Mouse (Mus musculus): ENCODE results near the gene Ccm2. TPM values are rescaled to one million over a fixed set of nuclear protein-coding genes. Genes with fewer than 3 reads are reported as not detected.

The Ccm2 gene
- polyA plus RNA-seq, 1 experiment from 2014 or later, result 95.9 TPM

GRCm38 (mm10) chr11:6567951-6568350 is 21.3 kb downstream of the Ccm2 start:
- no peak overlapping the region for H3K4me2 ChIP-seq

GRCm38 (mm10) chr11:6568584-6569409 is 22.1 kb downstream of the Ccm2 start:
- WGBS, result 30% methylated on average over 11 of the region's 11 CpGs
- Histone ChIP-seq H3K4me3 (no peak overlapping the region), H3K9me3 (no peaks in the 10 kb centered on the region), H3K27ac (replicated peaks) (peak overlapping the region; percentile 72), H3K4me2 (peak overlapping the region; percentile 17; the same call in 1 of the 2 replicates), H3K27me3 (no peaks in the 10 kb centered on the region), H3K9ac (0 out of 2 replicates have a peak overlapping the region, but pooled peaks have one; percentile 9), H3K4me1 (replicated peaks) (peaks cover 21% of the 10 kb centered on the region), H3K36me3 (0 out of 2 replicates have a peak, but pooled peaks cover 4% of the 10 kb centered on the region)
- peak; percentile 66; the same call in 1 of the 2 replicates for ATAC-seq (ENCODE audit: low FRiP score, low read depth)

More at GRCm38 (mm10) chr11:6567951-6568350, 21.3 kb downstream of the Ccm2 start:
- Histone ChIP-seq H3K4me3 (no peak overlapping the region), H3K27me3 (no peaks in the 10 kb centered on the region), H3K9ac (no peak overlapping the region), H3K9me3 (no peaks in the 10 kb centered on the region), H3K36me3 (0 out of 2 replicates have a peak, but pooled peaks cover 5% of the 10 kb centered on the region), H3K4me1 (replicated peaks) (peaks cover 21% of the 10 kb centered on the region), H3K27ac (replicated peaks) (peak overlapping the region; percentile 72)
- 80% methylated on average over 8 of the region's 8 CpGs for WGBS
- no peak for ATAC-seq (ENCODE audit: low FRiP score, low read depth)

DNA sequence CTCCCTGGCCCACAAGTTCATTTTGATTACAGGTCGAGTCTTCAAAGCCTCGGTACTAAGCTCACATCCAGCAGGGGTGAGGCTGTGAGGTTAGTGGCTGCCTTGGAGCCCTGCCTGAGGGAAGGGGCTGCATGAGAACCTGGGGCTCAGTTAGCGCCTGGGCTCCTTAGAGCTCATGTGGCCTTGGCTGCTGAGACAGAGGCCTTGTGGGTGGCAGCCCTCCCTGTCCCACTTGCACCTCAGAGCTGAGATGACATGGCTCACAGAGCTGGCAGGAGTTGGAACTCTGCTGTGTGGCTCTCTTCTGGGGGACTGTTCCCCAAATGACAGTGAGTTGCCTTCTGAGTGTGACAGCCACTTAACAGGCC is 22.7 kb downstream of the Ccm2 start:
- 34% methylated on average over 3 of the region's 3 CpGs for WGBS
- H3K9me3 ChIP-seq, result no peaks in the 10 kb centered on the region
- no peak overlapping the region for H3K4me3 ChIP-seq
- H3K4me2 ChIP-seq, result 0 out of 2 replicates have a peak overlapping the region, but pooled peaks have one; percentile 17
- H3K4me1 ChIP-seq (replicated peaks), result peaks cover 21% of the 10 kb centered on the region
- no peaks in the 10 kb centered on the region for H3K27me3 ChIP-seq
- H3K9ac ChIP-seq, result no peak overlapping the region
- peak overlapping the region; percentile 72 for H3K27ac ChIP-seq (replicated peaks)
- no peaks in the 10 kb centered on the region for H3K36me3 ChIP-seq
- ATAC-seq (ENCODE audit: low FRiP score, low read depth), result peak; percentile 49; the same call in 1 of the 2 replicates

- Histone ChIP-seq H3K4me3 (no peak overlapping the region), H3K36me3 (no peaks in the 10 kb centered on the region), H3K9ac (no peak overlapping the region), H3K27ac (replicated peaks) (no peak overlapping the region), H3K4me2 (no peak overlapping the region), H3K4me1 (replicated peaks) (peaks cover 5% of the 10 kb centered on the region; the same call in 1 of the 2 replicates), H3K27me3 (no peaks in the 10 kb centered on the region), H3K9me3 (no peaks in the 10 kb centered on the region)
- no peak for ATAC-seq (ENCODE audit: low FRiP score, low read depth)
- WGBS, result 90% methylated on average over 3 of the region's 3 CpGs
Observed at GRCm38 (mm10) chr11:6576151-6576550, 29.5 kb downstream of the Ccm2 start.

DNA sequence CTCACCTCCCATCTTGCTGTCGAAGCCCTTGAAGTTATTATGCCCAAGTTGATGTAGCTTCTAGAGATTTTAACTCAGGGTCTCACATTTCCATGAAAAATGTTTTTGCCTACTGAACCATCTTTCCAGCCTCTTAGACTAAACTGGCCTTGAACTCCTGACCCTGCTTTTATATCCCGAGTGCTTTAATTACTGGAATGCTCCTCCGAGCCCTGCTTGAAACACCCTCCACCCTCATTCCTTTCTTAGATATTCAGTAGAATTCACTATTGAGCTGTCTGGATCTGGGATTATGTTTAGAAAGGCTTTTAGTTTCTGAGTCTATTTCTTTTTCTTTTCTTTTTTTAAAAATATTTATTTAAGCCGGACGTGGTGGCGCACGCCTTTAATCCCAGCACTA is 32.7 kb downstream of the Ccm2 start:
- Histone ChIP-seq H3K4me3 (no peak overlapping the region), H3K9ac (no peak overlapping the region), H3K4me1 (replicated peaks) (peaks cover 5% of the 10 kb centered on the region; the same call in 1 of the 2 replicates), H3K4me2 (no peak overlapping the region), H3K9me3 (no peaks in the 10 kb centered on the region), H3K36me3 (no peaks in the 10 kb centered on the region), H3K27me3 (no peaks in the 10 kb centered on the region), H3K27ac (replicated peaks) (no peak overlapping the region)
- no peak for ATAC-seq (ENCODE audit: low FRiP score, low read depth)
- WGBS, result 93% methylated on average over 7 of the region's 7 CpGs

DNA sequence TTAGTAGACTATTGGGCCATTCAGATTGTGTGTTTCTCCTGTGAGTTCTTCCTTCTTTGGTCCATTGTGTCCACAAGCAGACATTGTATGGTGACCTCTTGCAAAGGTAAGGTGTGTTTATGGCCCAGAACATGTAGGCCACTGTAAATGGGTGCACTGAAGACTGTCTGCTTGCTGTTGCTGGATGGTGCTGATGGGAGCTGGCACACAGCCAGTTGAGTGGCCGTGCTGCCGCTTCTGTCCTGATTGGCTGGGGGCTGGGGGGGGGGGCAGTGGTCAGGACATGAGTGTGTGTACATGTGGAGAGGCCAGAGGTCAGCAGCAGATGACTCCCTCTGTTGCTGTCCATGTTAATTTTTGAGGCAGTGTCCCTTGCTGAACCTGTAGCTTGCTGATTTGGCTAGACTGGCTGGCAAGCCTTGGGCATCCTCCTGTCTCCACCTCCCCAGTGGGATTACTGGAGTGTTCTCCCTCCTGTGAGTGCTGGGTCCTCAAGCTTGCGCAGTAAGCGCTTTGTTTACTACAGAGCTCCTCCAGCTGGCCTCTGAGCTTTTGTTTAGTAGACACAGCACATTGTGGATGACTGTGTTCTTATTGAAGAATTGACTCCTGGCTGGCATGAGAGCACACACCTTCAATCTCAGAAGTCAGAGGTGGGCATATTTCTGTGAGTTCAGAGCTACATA is 33.5 kb downstream of the Ccm2 start:
- H3K36me3 ChIP-seq, result no peaks in the 10 kb centered on the region
- H3K4me1 ChIP-seq (replicated peaks), result peaks cover 5% of the 10 kb centered on the region; the same call in 1 of the 2 replicates
- H3K4me2 ChIP-seq, result no peak overlapping the region
- H3K27me3 ChIP-seq, result no peaks in the 10 kb centered on the region
- H3K4me3 ChIP-seq, result no peak overlapping the region
- H3K9me3 ChIP-seq, result no peaks in the 10 kb centered on the region
- H3K27ac ChIP-seq (replicated peaks), result no peak overlapping the region
- 0 out of 2 replicates have a peak, but pooled peaks have one; percentile 28 for ATAC-seq (ENCODE audit: low FRiP score, low read depth)
- 48% methylated on average over 4 of the region's 4 CpGs for WGBS
- no peak overlapping the region for H3K9ac ChIP-seq

- no peaks in the 10 kb centered on the region for H3K36me3 ChIP-seq
- no peak for ATAC-seq (ENCODE audit: low FRiP score, low read depth)
- no peak overlapping the region for H3K9ac ChIP-seq
- H3K9me3 ChIP-seq, result no peaks in the 10 kb centered on the region
- no peak overlapping the region for H3K4me2 ChIP-seq
- 95% methylated on average over 2 of the region's 2 CpGs for WGBS
- peaks cover 5% of the 10 kb centered on the region; the same call in 1 of the 2 replicates for H3K4me1 ChIP-seq (replicated peaks)
- no peak overlapping the region for H3K4me3 ChIP-seq
- no peak overlapping the region for H3K27ac ChIP-seq (replicated peaks)
- H3K27me3 ChIP-seq, result no peaks in the 10 kb centered on the region
Observed at GRCm38 (mm10) chr11:6581560-6581959, 34.9 kb downstream of the Ccm2 start.

GRCm38 (mm10) chr11:6585748-6586147 is 39.1 kb downstream of the Ccm2 start:
- WGBS, result 91% methylated on average over 8 of the region's 8 CpGs
- Histone ChIP-seq H3K4me2 (no peak overlapping the region), H3K9ac (no peak overlapping the region), H3K4me3 (no peak overlapping the region), H3K36me3 (peaks cover 14% of the 10 kb centered on the region), H3K4me1 (replicated peaks) (no peaks in the 10 kb centered on the region), H3K27ac (replicated peaks) (no peak overlapping the region), H3K27me3 (no peaks in the 10 kb centered on the region), H3K9me3 (no peaks in the 10 kb centered on the region)
- no peak for ATAC-seq (ENCODE audit: low FRiP score, low read depth)

DNA sequence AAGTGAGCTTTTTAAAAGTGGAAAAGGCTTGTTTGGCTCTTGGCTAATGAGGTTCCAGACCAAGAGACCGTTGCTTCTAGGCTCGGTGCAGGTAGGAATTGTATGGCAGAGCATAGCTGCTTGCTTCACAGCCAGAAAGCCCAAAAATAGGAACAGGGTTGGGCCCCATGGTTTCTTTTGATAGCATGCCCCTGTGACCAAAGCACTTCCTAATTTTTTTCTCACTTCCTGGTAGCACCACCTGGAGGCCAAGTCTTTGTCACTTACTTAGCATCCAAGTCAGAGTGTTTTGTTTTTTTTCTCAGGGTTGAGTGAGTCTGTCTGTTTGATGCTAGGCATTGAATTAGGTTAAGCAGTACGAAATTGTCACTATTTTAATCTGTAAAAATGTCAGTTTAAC is 40.0 kb downstream of the Ccm2 start:
- WGBS, result 87% methylated on average over 3 of the region's 3 CpGs
- H3K27me3 ChIP-seq, result no peaks in the 10 kb centered on the region
- no peak overlapping the region for H3K4me3 ChIP-seq
- ATAC-seq (ENCODE audit: low FRiP score, low read depth), result no peak
- no peak overlapping the region for H3K27ac ChIP-seq (replicated peaks)
- no peak overlapping the region for H3K4me2 ChIP-seq
- H3K4me1 ChIP-seq (replicated peaks), result no peaks in the 10 kb centered on the region
- H3K9me3 ChIP-seq, result no peaks in the 10 kb centered on the region
- H3K36me3 ChIP-seq, result peaks cover 22% of the 10 kb centered on the region
- H3K9ac ChIP-seq, result no peak overlapping the region

- WGBS, result 90% methylated on average over 7 of the region's 7 CpGs
- Histone ChIP-seq H3K9me3 (no peaks in the 10 kb centered on the region), H3K36me3 (peaks cover 30% of the 10 kb centered on the region), H3K4me3 (no peak overlapping the region), H3K9ac (no peak overlapping the region), H3K4me1 (replicated peaks) (no peaks in the 10 kb centered on the region), H3K4me2 (no peak overlapping the region), H3K27ac (replicated peaks) (no peak overlapping the region), H3K27me3 (no peaks in the 10 kb centered on the region)
- no peak for ATAC-seq (ENCODE audit: low FRiP score, low read depth)
Observed at GRCm38 (mm10) chr11:6587249-6587940, 40.7 kb downstream of the Ccm2 start.

DNA sequence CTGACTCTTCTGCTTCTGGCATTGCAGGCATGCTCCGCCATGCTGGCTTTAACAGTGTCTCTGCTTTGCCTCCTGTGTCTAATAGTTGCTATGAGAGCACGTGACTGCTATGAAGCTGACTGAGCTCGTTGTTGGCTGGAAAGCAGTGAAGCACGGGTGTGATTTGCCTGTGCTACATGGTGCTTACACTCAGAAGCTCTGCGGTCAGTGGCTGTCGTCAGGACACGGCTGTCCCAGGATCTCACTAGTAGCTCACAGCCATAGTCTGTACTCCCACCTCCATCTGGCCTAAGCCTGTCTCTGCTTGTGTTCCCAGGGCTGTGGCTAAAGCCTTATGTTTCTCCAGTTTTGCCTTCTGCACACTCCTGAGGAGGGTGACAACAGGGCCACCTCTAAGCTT is 41.6 kb downstream of the Ccm2 start:
- Histone ChIP-seq H3K27me3 (no peaks in the 10 kb centered on the region), H3K4me1 (replicated peaks) (no peaks in the 10 kb centered on the region), H3K27ac (replicated peaks) (no peak overlapping the region), H3K9me3 (no peaks in the 10 kb centered on the region), H3K4me2 (no peak overlapping the region), H3K4me3 (no peak overlapping the region), H3K9ac (no peak overlapping the region), H3K36me3 (peaks cover 39% of the 10 kb centered on the region)
- no peak for ATAC-seq (ENCODE audit: low FRiP score, low read depth)
- 92% methylated on average over 7 of the region's 7 CpGs for WGBS

DNA sequence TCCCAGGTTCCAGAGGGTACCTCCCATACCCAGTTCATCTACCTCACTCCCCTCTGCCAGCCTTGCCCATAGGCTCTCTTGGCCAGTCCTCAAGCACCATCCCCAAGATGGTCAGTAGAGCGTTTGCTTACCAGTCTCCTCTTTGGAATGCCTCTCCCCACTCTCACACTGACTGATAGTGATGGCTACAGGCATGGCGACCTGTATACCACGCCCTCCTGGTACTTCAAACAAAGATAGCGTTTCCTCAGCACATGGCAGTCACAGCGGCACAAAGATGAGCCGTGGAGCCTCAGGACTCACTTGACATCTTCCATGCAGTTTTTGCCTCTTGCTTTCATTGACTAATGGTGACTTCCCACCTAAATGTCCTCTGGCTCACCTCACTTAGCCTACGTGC is 43.2 kb downstream of the Ccm2 start:
- WGBS, result 95% methylated on average over 7 of the region's 7 CpGs

More for the DNA sequence above, 43.2 kb downstream of the Ccm2 start:
- H3K4me3 ChIP-seq, result no peak overlapping the region
- no peaks in the 10 kb centered on the region for H3K4me1 ChIP-seq (replicated peaks)
- no peak for ATAC-seq (ENCODE audit: low FRiP score, low read depth)
- no peaks in the 10 kb centered on the region for H3K9me3 ChIP-seq
- H3K4me2 ChIP-seq, result no peak overlapping the region
- H3K27me3 ChIP-seq, result no peaks in the 10 kb centered on the region
- H3K9ac ChIP-seq, result no peak overlapping the region
- no peak overlapping the region for H3K27ac ChIP-seq (replicated peaks)
- H3K36me3 ChIP-seq, result peaks cover 50% of the 10 kb centered on the region
